Mouse (Mus musculus) G1E (cell line): ENCODE measurements around the gene Homer2. TPM values are rescaled to one million over a fixed set of nuclear protein-coding genes. Genes with fewer than 3 reads are reported as not detected.

ENCODE experiments used
- ATAC-seq: 2 replicates; pipeline ENCODE4 v1.8.0; 2016; ENCODE audit warnings: mild to moderate bottlenecking; ENCODE audit not compliant: insufficient number of reproducible peaks, poor library complexity, low FRiP score, severe bottlenecking; ENCODE audit errors: extremely low read depth
- DNase-seq: peaks from one replicate; pipeline ENCODE4 v3.0.0; 2012; ENCODE audit warnings: low spot score
- H3K27me3 ChIP-seq: 2 replicates; pipeline ENCODE4 v1.6.1; 2012; ENCODE audit warnings: mild to moderate bottlenecking, low read length, inconsistent platforms; ENCODE audit not compliant: insufficient read depth
- H3K36me3 ChIP-seq: replicated peaks from 2 replicates; pipeline ENCODE3; 2012; ENCODE audit warnings: mild to moderate bottlenecking, inconsistent platforms
- H3K4me1 ChIP-seq: 2 replicates; pipeline ENCODE4 v1.6.1; 2012; ENCODE audit warnings: low read depth, low read length, inconsistent platforms, mixed read lengths; ENCODE audit not compliant: insufficient read depth
- H3K4me3 ChIP-seq: 2 replicates; pipeline ENCODE4 v1.5.1; 2012; ENCODE audit warnings: low read depth, mild to moderate bottlenecking, inconsistent platforms, low read length, moderate library complexity, mixed read lengths
- H3K9me3 ChIP-seq: replicated peaks from 2 replicates; pipeline ENCODE4 v1.6.1; 2012; ENCODE audit warnings: inconsistent platforms
- CTCF ChIP-seq: IDR thresholded peaks from 2 replicates; pipeline ENCODE4 v1.5.1; 2012; ENCODE audit warnings: low read depth, low read length, inconsistent platforms, mixed read lengths
- GATA1 ChIP-seq: IDR thresholded peaks from 2 replicates; pipeline ENCODE4 v1.6.1; 2012; ENCODE audit warnings: borderline replicate concordance, low read length, inconsistent platforms, mixed read lengths
- GATA2 ChIP-seq: IDR thresholded peaks from 2 replicates; pipeline ENCODE4 v1.6.1; 2012; ENCODE audit warnings: low read depth, low read length, inconsistent platforms, borderline replicate concordance
- POLR2AphosphoS5 ChIP-seq: IDR thresholded peaks from 2 replicates; pipeline ENCODE4 v1.6.1; 2012; ENCODE audit warnings: low read depth, low read length, inconsistent platforms; ENCODE audit not compliant: insufficient replicate concordance
- TAL1 ChIP-seq: conservative IDR thresholded peaks from 2 replicates; pipeline ENCODE4 v1.6.1; 2012; ENCODE audit warnings: low read depth, low read length, inconsistent platforms, mixed read lengths
- polyA plus RNA-seq: library from polyadenylated mRNA; stranded (reverse); fragments of >175 nt; gene quantifications from 2 replicates; pipeline ENCODE4 v1.2.3, GENCODE M21; 2012
- total RNA-seq, 2 experiments: library from RNA; stranded (forward) in 1 of 2; stranded (reverse) in 1 of 2; fragments of 200-1000 nt in 1 of 2; fragments of >200 nt in 1 of 2; fragmentation: Nextera tagmentation in 1 of 2; gene quantifications; 2 replicates each; pipeline ENCODE4 v1.2.3; 2014 to 2017

Homer2 gene
- total and polyA plus RNA-seq, 3 experiments: 35.9 to 45.9 (median 37.3) TPM

- H3K9me3 ChIP-seq: no peaks in the 10 kb centered on the region
- peaks cover 6% of the 10 kb centered on the region for H3K27me3 ChIP-seq
- DNase-seq (no peak), ATAC-seq (no peak; the same call in 1 of the 2 replicates)
- no peak for TF ChIP-seq GATA1
- no peak for TF ChIP-seq CTCF
- TF ChIP-seq TAL1: no peak
- TF ChIP-seq POLR2AphosphoS5: no peak
- TF ChIP-seq GATA2: no peak
- peaks cover 30% of the 10 kb centered on the region for H3K4me1 ChIP-seq
- peaks cover 21% of the 10 kb centered on the region for H3K36me3 ChIP-seq
- peak overlapping the region; percentile 94; the same call in 1 of the 2 replicates for H3K4me3 ChIP-seq
Observed at GRCm38 (mm10) chr7:81570752-81571107, 136.6 kb downstream of the Homer2 start.

GRCm38 (mm10) chr7:81570271-81570670, 137.1 kb downstream of the Homer2 start:
- Histone ChIP-seq H3K4me3 (no peak overlapping the region), H3K36me3 (peaks cover 17% of the 10 kb centered on the region), H3K9me3 (no peaks in the 10 kb centered on the region), H3K4me1 (peaks cover 30% of the 10 kb centered on the region), H3K27me3 (peaks cover 10% of the 10 kb centered on the region)
- ATAC-seq (no peak), DNase-seq (no peak)
- TF ChIP-seq TAL1: no peak
- no peak for TF ChIP-seq CTCF
- TF ChIP-seq POLR2AphosphoS5: no peak
- TF ChIP-seq GATA2: no peak
- no peak for TF ChIP-seq GATA1

GRCm38 (mm10) chr7:81569851-81570250, 137.5 kb downstream of the Homer2 start:
- Histone ChIP-seq H3K4me3 (no peak overlapping the region), H3K4me1 (peaks cover 26% of the 10 kb centered on the region), H3K27me3 (peaks cover 11% of the 10 kb centered on the region), H3K36me3 (peaks cover 12% of the 10 kb centered on the region), H3K9me3 (no peaks in the 10 kb centered on the region)
- DNase-seq: no peak
- ATAC-seq: no peak
- no peak for TF ChIP-seq GATA2
- no peak for TF ChIP-seq CTCF
- TF ChIP-seq TAL1: no peak
- no peak for TF ChIP-seq POLR2AphosphoS5
- TF ChIP-seq GATA1: no peak

GRCm38 (mm10) chr7:81567396-81567795, 139.9 kb downstream of the Homer2 start:
- H3K4me1 ChIP-seq: peaks cover 9% of the 10 kb centered on the region
- TF ChIP-seq CTCF (no peak), POLR2AphosphoS5 (no peak), GATA2 (no peak)
- ATAC-seq (no peak), DNase-seq (no peak)
- no peak overlapping the region for H3K4me3 ChIP-seq
- no peaks in the 10 kb centered on the region for H3K9me3 ChIP-seq
- H3K27me3 ChIP-seq: peaks cover 23% of the 10 kb centered on the region
- H3K36me3 ChIP-seq: no peaks in the 10 kb centered on the region

- Histone ChIP-seq H3K4me3 (no peak within 1 kb of the TSS), H3K9me3 (no peaks in the 10 kb centered on the region), H3K27me3 (peaks cover 23% of the 10 kb centered on the region), H3K36me3 (no peaks in the 10 kb centered on the region), H3K4me1 (peaks cover 9% of the 10 kb centered on the region)
- ATAC-seq (no peak), DNase-seq (no peak)
- TF ChIP-seq POLR2AphosphoS5 (no peak), GATA2 (no peak), CTCF (no peak), TAL1 (no peak), GATA1 (no peak)
Observed at GRCm38 (mm10) chr7:81566892-81567291, 140.4 kb downstream of the Homer2 start, which contains the start of gene Fsd2. Gene Fsd2, minus strand, starts transcription at chr7:81566944.

GRCm38 (mm10) chr7:81566332-81566731, 141.0 kb downstream of the Homer2 start:
- H3K9me3 ChIP-seq: no peaks in the 10 kb centered on the region
- peaks cover 23% of the 10 kb centered on the region for H3K27me3 ChIP-seq
- no peak for DNase-seq
- peaks cover 9% of the 10 kb centered on the region for H3K4me1 ChIP-seq
- H3K36me3 ChIP-seq: no peaks in the 10 kb centered on the region
- no peak for TF ChIP-seq POLR2AphosphoS5
- no peak for TF ChIP-seq TAL1
- TF ChIP-seq GATA1: no peak
- no peak for TF ChIP-seq GATA2
- no peak for TF ChIP-seq CTCF
- ATAC-seq: no peak
- no peak overlapping the region for H3K4me3 ChIP-seq
